Mouse (Mus musculus) 3T3-L1 (cell line): ENCODE results near the gene Cyp19a1.

Experiments used
- DNase-seq: peaks from one replicate; pipeline ENCODE4 v3.0.0-alpha.2; 2015; ENCODE audit warnings: low read depth, low spot score

Gene Cyp19a1

GRCm38 (mm10) chr9:54180216-54180615, 87.7 kb downstream of the Cyp19a1 start:
- no peak for DNase-seq

- DNase-seq = peak; percentile 52
Observed at GRCm38 (mm10) chr9:54169489-54169888, 98.4 kb downstream of the Cyp19a1 start.

GRCm38 (mm10) chr9:54168425-54168824, 99.5 kb downstream of the Cyp19a1 start:
- DNase-seq = no peak

- peak; percentile 35 for DNase-seq
Observed at GRCm38 (mm10) chr9:54163117-54163516, 104.8 kb downstream of the Cyp19a1 start.

- peak; percentile 15 for DNase-seq
Observed at GRCm38 (mm10) chr9:54153679-54154078, 114.2 kb downstream of the Cyp19a1 start.

GRCm38 (mm10) chr9:54139191-54139590, 128.7 kb downstream of the Cyp19a1 start:
- no peak for DNase-seq
